Mouse (Mus musculus) limb, embryonic 11.5 days (tissue): ENCODE results near the gene P3h3. TPM values are rescaled to one million over a fixed set of nuclear protein-coding genes. Genes with fewer than 3 reads are reported as not detected.

ENCODE experiments used
- ATAC-seq: fragments of 200-750 bp; cut with Nextera tagmentation; 2 replicates; pipeline ENCODE4 v1.8.0; 2017; ENCODE audit warnings: low read depth; ENCODE audit not compliant: insufficient number of reproducible peaks, low FRiP score, low TSS enrichment
- DNase-seq: peaks from one replicate; pipeline ENCODE4 v3.0.0-alpha.2; 2015; ENCODE audit warnings: low spot score
- H3K27ac ChIP-seq: fragments of 300-500 bp; sonication (generic); replicated peaks from 2 replicates; pipeline ENCODE4 v1.5.1; 2014; ENCODE audit warnings: low read depth, mild to moderate bottlenecking, low read length
- H3K27me3 ChIP-seq: fragments of 300-500 bp; sonication (generic); 2 replicates; pipeline ENCODE4 v1.6.1; 2014; ENCODE audit warnings: mild to moderate bottlenecking, low read length, mixed read lengths; ENCODE audit not compliant: control insufficient read depth, insufficient read depth
- H3K36me3 ChIP-seq: fragments of 300-500 bp; sonication (generic); 2 replicates; pipeline ENCODE4 v1.6.1; 2014; ENCODE audit warnings: mild to moderate bottlenecking, low read length, moderate library complexity, mixed read lengths; ENCODE audit not compliant: control insufficient read depth, insufficient read depth
- H3K4me1 ChIP-seq: fragments of 300-500 bp; sonication (generic); 2 replicates; pipeline ENCODE4 v1.6.1; 2014; ENCODE audit warnings: low read length, mixed read lengths; ENCODE audit not compliant: control insufficient read depth, insufficient read depth
- H3K4me2 ChIP-seq: fragments of 300-500 bp; sonication (generic); 2 replicates; pipeline ENCODE4 v1.6.1; 2014; ENCODE audit warnings: low read depth, mild to moderate bottlenecking, moderate library complexity; ENCODE audit not compliant: severe bottlenecking
- H3K4me3 ChIP-seq: fragments of 300-500 bp; sonication (generic); 2 replicates; pipeline ENCODE4 v1.5.1; 2014; ENCODE audit warnings: low read depth, low read length
- H3K9ac ChIP-seq: fragments of 300-500 bp; sonication (generic); 2 replicates; pipeline ENCODE4 v1.6.1; 2014; ENCODE audit warnings: mild to moderate bottlenecking, low read length
- H3K9me3 ChIP-seq: fragments of 300-500 bp; sonication (generic); 2 replicates; pipeline ENCODE4 v1.6.1; 2016; ENCODE audit warnings: low read length; ENCODE audit not compliant: control insufficient read depth
- WGBS: fragments of 180-500 bp; shearing (Covaris S2); extraction: QIAGEN DNeasy Blood & Tissue Kit; methylation state at CpG from one replicate; pipeline ENCODE4 v1.1.7; 2014; 5-methylcytosine and 5-hydroxymethylcytosine counted together
- polyA plus RNA-seq: library from polyadenylated mRNA; unstranded; fragments of >200 nt; fragmentation: Nextera tagmentation; extraction: Ambion mirVana; gene quantifications from 2 replicates; pipeline ENCODE4 v1.2.1, GENCODE M21; 2014

The P3h3 gene
- polyA plus RNA-seq, 1 experiment from 2014 or later: 23.1 TPM

DNA sequence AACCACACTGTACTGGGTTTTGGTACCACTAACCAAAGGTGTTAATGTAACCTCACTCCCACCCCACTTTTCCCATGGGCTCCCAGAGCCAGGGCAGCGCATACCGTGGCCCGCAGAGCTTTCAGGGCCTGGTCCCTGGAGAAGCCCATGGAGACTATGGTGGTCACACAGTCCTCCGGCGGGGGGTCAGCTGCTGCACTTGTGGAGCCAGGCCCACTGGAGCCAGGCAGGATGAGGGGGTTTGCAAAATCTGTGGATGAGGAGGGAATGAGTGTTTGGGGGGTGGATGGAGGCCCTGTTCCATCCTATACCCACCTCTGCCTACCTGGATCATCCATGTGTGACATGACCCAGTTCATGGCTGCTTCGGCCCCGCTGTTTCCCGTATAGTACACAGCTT is 40.0 kb downstream of the P3h3 start:
- no peak overlapping the region for H3K9ac ChIP-seq
- H3K27ac ChIP-seq: no peak overlapping the region
- H3K4me2 ChIP-seq: no peak overlapping the region
- ATAC-seq: no peak
- no peaks in the 10 kb centered on the region for H3K27me3 ChIP-seq
- H3K9me3 ChIP-seq: no peaks in the 10 kb centered on the region
- peaks cover 47% of the 10 kb centered on the region for H3K36me3 ChIP-seq
- no peak for DNase-seq
- H3K4me1 ChIP-seq: 0 out of 2 replicates have a peak, but pooled peaks cover 8% of the 10 kb centered on the region
- H3K4me3 ChIP-seq: no peak overlapping the region
- WGBS: 98% methylated on average over 8 of the region's 8 CpGs

GRCm38 (mm10) chr6:124817125-124817524 is 40.4 kb downstream of the P3h3 start:
- Histone ChIP-seq H3K4me2 (no peak overlapping the region), H3K36me3 (peaks cover 43% of the 10 kb centered on the region), H3K27me3 (no peaks in the 10 kb centered on the region), H3K4me3 (no peak overlapping the region), H3K27ac (no peak overlapping the region), H3K4me1 (peaks cover 11% of the 10 kb centered on the region; the same call in 1 of the 2 replicates), H3K9me3 (no peaks in the 10 kb centered on the region), H3K9ac (no peak overlapping the region)
- WGBS: 98% methylated on average over 11 of the region's 11 CpGs
- DNase-seq (no peak), ATAC-seq (no peak)

DNA sequence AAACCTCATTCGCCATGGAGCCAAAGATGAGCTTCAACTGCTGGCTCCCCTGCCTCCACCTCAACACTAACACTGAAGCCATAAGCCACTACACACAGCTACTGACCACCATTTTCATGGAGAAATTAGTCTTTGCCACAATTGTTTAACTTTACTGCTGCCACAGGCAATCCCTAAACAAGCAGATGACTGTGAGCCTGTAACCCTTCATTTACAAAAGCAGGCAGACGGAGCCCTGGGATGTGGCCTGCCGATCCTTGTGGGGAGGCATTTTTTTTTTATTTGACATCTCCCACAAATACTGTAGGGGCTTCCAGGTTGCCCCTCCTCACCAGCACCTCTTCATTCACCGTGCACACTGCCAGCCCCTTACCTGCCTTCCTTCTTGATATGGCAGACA is 40.9 kb downstream of the P3h3 start:
- no peak overlapping the region for H3K4me2 ChIP-seq
- H3K4me1 ChIP-seq: peaks cover 12% of the 10 kb centered on the region; the same call in 1 of the 2 replicates
- H3K9me3 ChIP-seq: no peaks in the 10 kb centered on the region
- H3K27me3 ChIP-seq: no peaks in the 10 kb centered on the region
- no peak overlapping the region for H3K9ac ChIP-seq
- DNase-seq (no peak), ATAC-seq (no peak)
- no peak overlapping the region for H3K4me3 ChIP-seq
- 92% methylated on average over 4 of the region's 4 CpGs for WGBS
- peaks cover 44% of the 10 kb centered on the region for H3K36me3 ChIP-seq
- no peak overlapping the region for H3K27ac ChIP-seq

GRCm38 (mm10) chr6:124814858-124815774 is 42.4 kb downstream of the P3h3 start:
- Histone ChIP-seq H3K4me3 (no peak overlapping the region), H3K36me3 (peaks cover 38% of the 10 kb centered on the region), H3K4me2 (no peak overlapping the region; the same call in 1 of the 2 replicates), H3K27ac (no peak overlapping the region), H3K9ac (no peak overlapping the region), H3K27me3 (no peaks in the 10 kb centered on the region), H3K4me1 (peaks cover 12% of the 10 kb centered on the region; the same call in 1 of the 2 replicates), H3K9me3 (no peaks in the 10 kb centered on the region)
- DNase-seq (no peak), ATAC-seq (no peak)
- WGBS: 71% methylated on average over 9 of the region's 9 CpGs

GRCm38 (mm10) chr6:124814448-124814847 is 43.1 kb downstream of the P3h3 start:
- Histone ChIP-seq H3K27me3 (no peaks in the 10 kb centered on the region), H3K36me3 (peaks cover 32% of the 10 kb centered on the region), H3K4me2 (peak overlapping the region; percentile 82), H3K27ac (no peak overlapping the region), H3K9ac (no peak overlapping the region), H3K9me3 (no peaks in the 10 kb centered on the region), H3K4me3 (peak overlapping the region; percentile 91), H3K4me1 (peaks cover 16% of the 10 kb centered on the region; the same call in 1 of the 2 replicates)
- 34% methylated on average over 8 of the region's 8 CpGs for WGBS
- DNase-seq: no peak
- ATAC-seq: peak; percentile 45; the same call in 1 of the 2 replicates

DNA sequence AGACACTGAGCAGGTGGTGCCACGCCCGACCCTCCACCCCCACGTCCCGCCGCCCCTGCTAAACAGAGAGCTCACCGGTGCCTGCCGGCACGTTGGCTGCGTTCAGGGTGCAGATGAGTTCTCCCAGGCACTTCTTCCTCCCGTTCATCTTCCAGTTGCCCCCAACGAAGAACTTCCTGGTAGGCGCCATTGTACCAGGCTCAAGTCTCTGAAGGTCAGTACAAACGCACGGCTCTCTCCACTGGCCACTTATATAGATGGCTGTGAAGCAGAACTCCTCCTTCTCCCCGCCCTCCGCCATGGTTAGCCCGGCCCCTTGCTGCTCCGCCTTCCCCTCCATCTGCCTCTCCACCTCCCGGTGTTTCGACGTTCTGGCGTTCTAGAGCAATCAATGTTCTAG is 43.6 kb downstream of the P3h3 start, which contains the start of gene Tpi1:
TSS of gene Tpi1 (minus strand) at position 364 of the 400 bp plus-strand sequence.
- Histone ChIP-seq H3K27me3 (no peaks in the 10 kb centered on the region), H3K4me3 (peak within 1 kb of the TSS; percentile 91), H3K4me1 (peaks cover 16% of the 10 kb centered on the region; the same call in 1 of the 2 replicates), H3K9ac (peak within 1 kb of the TSS; percentile 83), H3K4me2 (peak within 1 kb of the TSS; percentile 82), H3K27ac (peak within 1 kb of the TSS; percentile 82), H3K9me3 (no peaks in the 10 kb centered on the region), H3K36me3 (peaks cover 29% of the 10 kb centered on the region)
- DNase-seq (peak; percentile 92), ATAC-seq (peak; percentile 84)
- under 1% methylated on average over 22 of the region's 22 CpGs for WGBS

DNA sequence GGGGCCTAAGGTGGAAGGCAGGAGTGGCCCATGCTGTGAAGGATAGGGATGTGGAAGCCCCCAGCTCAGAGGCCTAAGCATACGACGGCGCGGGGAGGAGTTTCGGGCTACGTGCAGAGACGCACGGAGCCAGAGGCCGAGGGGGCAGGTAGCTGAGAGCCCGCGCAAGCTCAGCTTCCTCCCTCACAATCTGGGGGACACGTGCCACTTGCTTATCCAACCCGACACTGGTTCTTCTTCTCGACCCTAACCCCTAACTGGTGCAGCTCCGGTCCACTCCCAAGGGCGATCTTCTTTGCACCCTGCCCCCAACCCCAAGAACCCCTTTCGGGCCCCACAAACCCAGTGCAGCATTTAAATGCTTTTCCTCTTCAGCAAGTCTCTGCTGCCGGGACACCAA is 44.1 kb downstream of the P3h3 start:
- Histone ChIP-seq H3K9ac (peak overlapping the region; percentile 83), H3K4me1 (peaks cover 16% of the 10 kb centered on the region; the same call in 1 of the 2 replicates), H3K4me2 (peak overlapping the region; percentile 82), H3K36me3 (peaks cover 26% of the 10 kb centered on the region), H3K27ac (peak overlapping the region; percentile 82), H3K27me3 (no peaks in the 10 kb centered on the region), H3K9me3 (no peaks in the 10 kb centered on the region), H3K4me3 (peak overlapping the region; percentile 91)
- ATAC-seq (peak; percentile 58; the same call in 1 of the 2 replicates), DNase-seq (peak; percentile 83)
- under 1% methylated on average over 18 of the region's 18 CpGs for WGBS

- H3K27me3 ChIP-seq: no peaks in the 10 kb centered on the region
- H3K27ac ChIP-seq: peak overlapping the region; percentile 82; the same call in 1 of the 2 replicates
- peaks cover 16% of the 10 kb centered on the region; the same call in 1 of the 2 replicates for H3K4me1 ChIP-seq
- peaks cover 20% of the 10 kb centered on the region for H3K36me3 ChIP-seq
- H3K9ac ChIP-seq: peak overlapping the region; percentile 83
- H3K9me3 ChIP-seq: no peaks in the 10 kb centered on the region
- ATAC-seq (no peak), DNase-seq (no peak)
- WGBS: 26% methylated on average over 9 of the region's 9 CpGs
- H3K4me2 ChIP-seq: peak overlapping the region; percentile 82
- peak overlapping the region; percentile 91 for H3K4me3 ChIP-seq
Measured at GRCm38 (mm10) chr6:124812848-124813247, 44.7 kb downstream of the P3h3 start.
